Mouse (Mus musculus) C3H10T1/2 (cell line): Measurements from ENCODE around the gene Etfdh. TPM values are rescaled to one million over a fixed set of nuclear protein-coding genes. Genes with fewer than 3 reads are reported as not detected.

Source experiments
- polyA plus RNA-seq, 2 experiments: library from polyadenylated mRNA; unstranded; fragments of >200 nt; fragmentation: generic; extraction: Trizol; gene quantifications; one replicate each; pipeline ENCODE4 v1.2.1; 2012; ENCODE audit warnings: missing spikeins in 2 of 2

Gene Etfdh
- polyA plus RNA-seq, result 10 to 100 TPM in 1 of 2 experiments, 1 to 10 TPM in 1; 1.6 to 18.3 TPM

GRCm38 (mm10) chr3:79629416-79629730, at the start of gene Etfdh:
Etfdh (minus strand) TSS chr3:79629500.

GRCm38 (mm10) chr3:79628561-79629415, 512 bp downstream of the Etfdh start, which contains the start of gene 4930579G24Rik:
4930579G24Rik (plus strand) TSS chr3:79629079.

GRCm38 (mm10) chr3:79590863-79591792, 38.2 kb downstream of the Etfdh start, which contains the start of gene Ppid:
Ppid (plus strand) TSS chr3:79591342.

GRCm38 (mm10) chr3:79567703-79568362, 61.5 kb downstream of the Etfdh start, which contains the start of gene Fnip2:
Fnip2 (minus strand) TSS chr3:79567796.

Other genes starting within 250 kb of the Etfdh start
- 1 to 10 TPM in 1 of 2 experiments, under 1 TPM in 1; 0.21 to 1.4 TPM for gene Fnip2, start 61.7 kb downstream of the Etfdh start, polyA plus RNA-seq
- gene Ppid, start 38.2 kb downstream of the Etfdh start, polyA plus RNA-seq, result 10 to 100 TPM in 1 of 2 experiments, 1 to 10 TPM in 1; 5.1 to 13.8 TPM
- gene 4930579G24Rik, start 421 bp downstream of the Etfdh start, polyA plus RNA-seq, result 1 to 10 TPM; 2.7 to 6.3 TPM
- not detected for gene Rxfp1, start 108.4 kb upstream of the Etfdh start, polyA plus RNA-seq
- gene Tmem144, start 223.3 kb upstream of the Etfdh start, polyA plus RNA-seq, result under 1 TPM; 0.33 to 0.54 TPM